Mouse (Mus musculus) heart, embryonic 13.5 days (tissue): ENCODE measurements at regions not wholly inside any gene's neighbourhood (a gene's known extent, or its start where the extent isn't known, plus 50 kb on each side); places are given as distances from the start of the nearest gene placed in this dataset.
"Not testable (repeated sequence)": the region's sequence is repeated elsewhere in the genome, so short reads cannot be mapped to it uniquely, and the experiment has no call there.

Source experiments
- ATAC-seq: fragments of 200-750 bp; cut with Nextera tagmentation; 2 replicates; pipeline ENCODE4 v1.8.0; 2017; ENCODE audit warnings: moderate TSS enrichment; ENCODE audit not compliant: insufficient number of reproducible peaks, low FRiP score, low TSS enrichment; ENCODE audit errors: extremely low read depth
- H3K27ac ChIP-seq: fragments of 300-500 bp; sonication (generic); replicated peaks from 2 replicates; pipeline ENCODE4 v1.5.1; 2015; ENCODE audit warnings: moderate library complexity, mild to moderate bottlenecking, inconsistent platforms
- H3K27me3 ChIP-seq: fragments of 300-500 bp; sonication (generic); replicated peaks from 2 replicates; pipeline ENCODE4 v1.6.1; 2015; ENCODE audit warnings: mild to moderate bottlenecking, inconsistent platforms
- H3K36me3 ChIP-seq: fragments of 300-500 bp; sonication (generic); 2 replicates; pipeline ENCODE4 v1.6.1; 2015; ENCODE audit warnings: mild to moderate bottlenecking, inconsistent platforms
- H3K4me1 ChIP-seq: fragments of 300-500 bp; sonication (generic); 2 replicates; pipeline ENCODE4 v1.6.1; 2015; ENCODE audit warnings: inconsistent platforms
- H3K4me2 ChIP-seq: fragments of 300-500 bp; sonication (generic); 2 replicates; pipeline ENCODE4 v1.6.1; 2015; ENCODE audit warnings: inconsistent platforms, mild to moderate bottlenecking, moderate library complexity
- H3K4me3 ChIP-seq: fragments of 300-500 bp; sonication (generic); 2 replicates; pipeline ENCODE4 v1.5.1; 2015; ENCODE audit warnings: moderate library complexity, mild to moderate bottlenecking, inconsistent platforms
- H3K9ac ChIP-seq: fragments of 300-500 bp; sonication (generic); 2 replicates; pipeline ENCODE4 v1.6.1; 2015; ENCODE audit warnings: inconsistent platforms, mild to moderate bottlenecking, moderate library complexity
- H3K9me3 ChIP-seq: fragments of 300-500 bp; sonication (generic); 2 replicates; pipeline ENCODE4 v1.6.1; 2016; ENCODE audit warnings: inconsistent platforms
- WGBS: fragments of 180-500 bp; shearing (Covaris S2); methylation state at CpG from one replicate; pipeline ENCODE4 v1.1.7; 2015; ENCODE audit warnings: mixed read lengths; 5-methylcytosine and 5-hydroxymethylcytosine counted together

- Histone ChIP-seq H3K4me3 (no peak overlapping the region), H3K9ac (no peak overlapping the region), H3K4me2 (no peak overlapping the region), H3K36me3 (no peaks in the 10 kb centered on the region), H3K4me1 (no peaks in the 10 kb centered on the region), H3K27ac (no peak overlapping the region), H3K27me3 (no peaks in the 10 kb centered on the region), H3K9me3 (no peaks in the 10 kb centered on the region)
- no peak for ATAC-seq
- 83% methylated on average over 4 of the region's 4 CpGs for WGBS
Observed at GRCm38 (mm10) chr10:96220731-96221130, 84.3 kb downstream of the Gm5426 start.

- Histone ChIP-seq H3K4me3 (no peak overlapping the region), H3K9me3 (no peaks in the 10 kb centered on the region), H3K27me3 (no peaks in the 10 kb centered on the region), H3K4me1 (peaks cover 8% of the 10 kb centered on the region), H3K4me2 (no peak overlapping the region), H3K36me3 (no peaks in the 10 kb centered on the region), H3K9ac (no peak overlapping the region), H3K27ac (no peak overlapping the region)
- 78% methylated on average over 8 of the region's 8 CpGs for WGBS
- no peak for ATAC-seq
Observed at GRCm38 (mm10) chr10:96230391-96230790, 94.0 kb downstream of the Gm5426 start.

- Histone ChIP-seq H3K27ac (no peak overlapping the region), H3K9me3 (no peaks in the 10 kb centered on the region)
- 60% methylated on average over 6 of the region's 6 CpGs for WGBS
Observed at GRCm38 (mm10) chr10:96231309-96231708, 94.9 kb downstream of the Gm5426 start.

GRCm38 (mm10) chr10:96232889-96233288 lies 96.5 kb downstream of the Gm5426 start:
- H3K36me3 ChIP-seq: no peaks in the 10 kb centered on the region
- no peaks in the 10 kb centered on the region for H3K9me3 ChIP-seq
- 34% methylated on average over 1 of the region's 1 CpGs for WGBS
- peaks cover 8% of the 10 kb centered on the region for H3K4me1 ChIP-seq
- H3K9ac ChIP-seq: no peak overlapping the region
- ATAC-seq: no peak
- H3K27me3 ChIP-seq: no peaks in the 10 kb centered on the region
- no peak overlapping the region for H3K27ac ChIP-seq
- H3K4me3 ChIP-seq: no peak overlapping the region
- H3K4me2 ChIP-seq: no peak overlapping the region

More at GRCm38 (mm10) chr10:96231309-96231708, 94.9 kb downstream of the Gm5426 start:
- Histone ChIP-seq H3K4me1 (peaks cover 8% of the 10 kb centered on the region), H3K9ac (no peak overlapping the region), H3K36me3 (no peaks in the 10 kb centered on the region), H3K27me3 (no peaks in the 10 kb centered on the region), H3K4me3 (no peak overlapping the region), H3K4me2 (no peak overlapping the region)
- no peak for ATAC-seq

GRCm38 (mm10) chr10:96234564-96235412 lies 98.4 kb downstream of the Gm5426 start:
- H3K9me3 ChIP-seq: no peaks in the 10 kb centered on the region
- H3K4me2 ChIP-seq: no peak overlapping the region
- no peak for ATAC-seq
- no peaks in the 10 kb centered on the region for H3K27me3 ChIP-seq
- no peak overlapping the region for H3K4me3 ChIP-seq
- peaks cover 5% of the 10 kb centered on the region for H3K4me1 ChIP-seq
- H3K27ac ChIP-seq: no peak overlapping the region
- H3K36me3 ChIP-seq: no peaks in the 10 kb centered on the region
- 50% methylated on average over 10 of the region's 10 CpGs for WGBS
- no peak overlapping the region for H3K9ac ChIP-seq

GRCm38 (mm10) chr10:96236031-96236430 lies 99.6 kb downstream of the Gm5426 start:
- H3K4me2 ChIP-seq, H3K27ac ChIP-seq, H3K9ac ChIP-seq, H3K9me3 ChIP-seq, ATAC-seq, H3K4me1 ChIP-seq, H3K4me3 ChIP-seq, H3K27me3 ChIP-seq, H3K36me3 ChIP-seq: not testable (repeated sequence)
- 77% methylated on average over 4 of the region's 4 CpGs for WGBS

- 84% methylated on average over 6 of the region's 6 CpGs for WGBS
- Histone ChIP-seq H3K4me1 (peaks cover 5% of the 10 kb centered on the region), H3K27ac (no peak overlapping the region), H3K4me3 (no peak overlapping the region), H3K9ac (no peak overlapping the region), H3K27me3 (no peaks in the 10 kb centered on the region), H3K36me3 (no peaks in the 10 kb centered on the region), H3K9me3 (0 out of 2 replicates have a peak, but pooled peaks cover 5% of the 10 kb centered on the region), H3K4me2 (no peak overlapping the region)
- no peak for ATAC-seq
Observed at GRCm38 (mm10) chr10:96236777-96237373, 100.5 kb downstream of the Gm5426 start.

- H3K27me3 ChIP-seq: no peaks in the 10 kb centered on the region
- H3K36me3 ChIP-seq: no peaks in the 10 kb centered on the region
- peaks cover 10% of the 10 kb centered on the region for H3K9me3 ChIP-seq
- peaks cover 5% of the 10 kb centered on the region for H3K4me1 ChIP-seq
- H3K9ac ChIP-seq: no peak overlapping the region
- ATAC-seq: no peak
- no peak overlapping the region for H3K27ac ChIP-seq
- no peak overlapping the region for H3K4me3 ChIP-seq
- 82% methylated on average over 5 of the region's 5 CpGs for WGBS
- no peak overlapping the region for H3K4me2 ChIP-seq
Observed at GRCm38 (mm10) chr10:96237572-96238130, 101.2 kb downstream of the Gm5426 start.

- H3K9ac ChIP-seq: no peak overlapping the region
- no peaks in the 10 kb centered on the region for H3K36me3 ChIP-seq
- peaks cover 5% of the 10 kb centered on the region for H3K4me1 ChIP-seq
- H3K9me3 ChIP-seq: peaks cover 10% of the 10 kb centered on the region
- H3K4me2 ChIP-seq: no peak overlapping the region
- ATAC-seq: no peak
- H3K4me3 ChIP-seq: no peak overlapping the region
- no peak overlapping the region for H3K27ac ChIP-seq
- H3K27me3 ChIP-seq: no peaks in the 10 kb centered on the region
- 81% methylated on average over 4 of the region's 4 CpGs for WGBS
Observed at GRCm38 (mm10) chr10:96238251-96238650, 101.8 kb downstream of the Gm5426 start.

- H3K4me2 ChIP-seq: no peak overlapping the region
- WGBS: 71% methylated on average over 3 of the region's 3 CpGs
- peaks cover 5% of the 10 kb centered on the region for H3K4me1 ChIP-seq
- H3K9me3 ChIP-seq: peaks cover 10% of the 10 kb centered on the region
- no peak for ATAC-seq
- H3K9ac ChIP-seq: no peak overlapping the region
- H3K4me3 ChIP-seq: no peak overlapping the region
- no peak overlapping the region for H3K27ac ChIP-seq
- H3K27me3 ChIP-seq: no peaks in the 10 kb centered on the region
- no peaks in the 10 kb centered on the region for H3K36me3 ChIP-seq
Observed at GRCm38 (mm10) chr10:96238850-96239249, 102.4 kb downstream of the Gm5426 start.

GRCm38 (mm10) chr10:96240591-96240990 lies 104.2 kb downstream of the Gm5426 start:
- Histone ChIP-seq H3K36me3 (no peaks in the 10 kb centered on the region), H3K27me3 (no peaks in the 10 kb centered on the region), H3K4me3 (no peak overlapping the region), H3K4me1 (no peaks in the 10 kb centered on the region), H3K9me3 (peaks cover 10% of the 10 kb centered on the region), H3K4me2 (no peak overlapping the region), H3K27ac (no peak overlapping the region), H3K9ac (no peak overlapping the region)
- ATAC-seq: no peak
- 80% methylated on average over 4 of the region's 4 CpGs for WGBS
